Mouse (Mus musculus) thymus, adult 2 months (tissue): Measurements from ENCODE around the gene Prep.
"Not testable (repeated sequence)": the region's sequence is repeated elsewhere in the genome, so short reads cannot be mapped to it uniquely, and the experiment has no call there.

Experiments used
- CTCF ChIP-seq: fragments of 200-500 bp; IDR thresholded peaks from 2 replicates; pipeline ENCODE4 v1.5.1; 2012; ENCODE audit warnings: mild to moderate bottlenecking, control low read depth, low read length, moderate library complexity, borderline replicate concordance; ENCODE audit not compliant: control insufficient read depth, poor library complexity, insufficient read depth; ENCODE audit errors: extremely low read depth
- POLR2A ChIP-seq: fragments of 200-500 bp; IDR thresholded peaks from 2 replicates; pipeline ENCODE4 v1.6.1; 2012; ENCODE audit warnings: mild to moderate bottlenecking, low read length, control low read depth, moderate library complexity; ENCODE audit not compliant: control insufficient read depth, poor library complexity, insufficient read depth; ENCODE audit errors: extremely low read depth

DNA sequence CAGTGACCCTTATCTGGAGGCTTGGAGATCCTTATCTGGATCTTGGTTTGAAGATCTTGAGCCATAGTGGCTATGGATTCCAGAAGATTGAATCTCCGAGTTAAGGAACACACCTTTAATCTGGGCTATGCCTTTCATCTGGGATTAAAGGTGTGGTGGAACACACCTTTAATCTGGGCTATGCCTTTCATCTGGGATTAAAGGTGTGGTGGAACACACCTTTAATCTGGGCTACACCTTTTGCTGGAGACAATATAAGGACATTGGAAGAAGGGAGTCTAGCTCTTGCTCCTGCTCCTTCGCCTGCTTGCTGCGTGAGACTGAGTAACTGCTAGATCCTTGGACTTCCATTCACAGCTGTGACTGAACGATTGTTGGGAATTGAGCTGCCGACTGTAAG, 110.8 kb downstream of the Prep start, which contains the start of gene Popdc3:
- not testable (repeated sequence) for TF ChIP-seq CTCF, POLR2A
